Mouse (Mus musculus): ENCODE results near the gene Tomm20.
A peak's percentile ranks its signal among the peaks of the same experiment; 100 is the strongest.
"Not testable (repeated sequence)": the region's sequence is repeated elsewhere in the genome, so short reads cannot be mapped to it uniquely, and the experiment has no call there.

Gene Tomm20

DNA sequence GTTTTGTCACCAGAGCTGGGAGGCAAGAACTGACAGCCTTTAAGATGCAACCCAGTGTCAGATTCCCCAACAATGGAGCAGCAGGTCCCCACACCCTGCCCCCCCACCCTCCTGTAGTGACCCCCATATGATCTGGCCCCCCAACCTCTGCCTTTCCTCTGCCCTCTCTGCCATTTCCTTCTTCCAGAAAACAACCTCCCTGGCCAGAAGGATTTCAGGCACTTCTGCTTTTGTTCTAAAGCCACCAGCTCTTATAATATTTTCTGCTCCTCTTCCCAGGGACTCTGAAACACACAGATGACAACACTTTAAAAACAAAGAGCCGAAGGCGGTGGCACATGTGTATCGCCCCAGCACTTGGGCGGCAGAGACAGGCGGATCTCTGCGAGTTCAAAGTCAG is 25.3 kb downstream of the Tomm20 start:
- no peak for DNase-seq (ENCODE audit: extremely low read depth, insufficient read length, low spot score)

DNA sequence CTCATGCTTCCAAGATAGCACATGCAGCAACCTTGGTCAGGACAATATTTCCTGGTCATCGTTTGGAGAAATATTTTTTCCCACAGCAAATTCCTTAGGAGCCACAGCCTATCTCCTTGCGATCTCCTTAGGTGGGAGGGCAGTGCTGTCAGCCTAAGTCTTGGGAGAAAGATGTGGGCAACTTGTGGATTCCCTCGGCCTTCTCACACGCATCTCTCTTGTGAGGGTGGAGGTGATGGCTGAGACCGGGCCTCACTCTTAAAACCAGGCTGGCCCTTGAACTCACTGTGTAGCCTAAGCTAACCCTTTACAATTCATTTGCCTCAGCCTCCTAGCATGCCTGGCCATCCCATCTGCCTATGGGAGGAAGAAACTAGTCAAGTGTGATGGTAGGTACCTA is 25.9 kb downstream of the Tomm20 start:
- DNase-seq (ENCODE audit: extremely low read depth, insufficient read length, low spot score), result no peak

GRCm38 (mm10) chr8:126919255-126919654 is 26.4 kb downstream of the Tomm20 start:
- peak; percentile 74 for DNase-seq (ENCODE audit: extremely low read depth, insufficient read length, low spot score)

DNA sequence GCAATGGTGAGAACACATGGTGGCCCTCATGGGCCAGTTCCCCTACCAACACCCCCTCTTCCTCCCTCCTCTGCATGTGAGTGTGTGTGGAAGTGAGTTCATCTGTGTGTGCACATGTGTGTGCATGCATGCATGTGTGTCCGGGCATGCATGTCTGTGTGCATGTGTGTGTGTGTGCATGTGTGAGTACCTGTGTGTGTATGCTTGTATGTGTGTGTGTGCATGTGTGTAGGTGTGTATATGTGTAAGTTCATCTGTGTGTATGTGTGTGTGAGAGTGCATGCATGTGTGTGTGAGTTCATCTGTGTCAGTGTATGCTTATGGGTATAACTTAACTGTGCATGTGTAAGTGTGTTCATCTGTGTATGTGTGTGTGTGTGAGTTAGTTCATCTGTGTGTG is 27.3 kb downstream of the Tomm20 start:
- no peak for DNase-seq (ENCODE audit: extremely low read depth, insufficient read length, low spot score)

GRCm38 (mm10) chr8:126917179-126917905 is 28.3 kb downstream of the Tomm20 start:
- DNase-seq (ENCODE audit: extremely low read depth, insufficient read length, low spot score), result no peak

GRCm38 (mm10) chr8:126916611-126917010 is 29.0 kb downstream of the Tomm20 start:
- DNase-seq (ENCODE audit: extremely low read depth, insufficient read length, low spot score), result no peak

DNA sequence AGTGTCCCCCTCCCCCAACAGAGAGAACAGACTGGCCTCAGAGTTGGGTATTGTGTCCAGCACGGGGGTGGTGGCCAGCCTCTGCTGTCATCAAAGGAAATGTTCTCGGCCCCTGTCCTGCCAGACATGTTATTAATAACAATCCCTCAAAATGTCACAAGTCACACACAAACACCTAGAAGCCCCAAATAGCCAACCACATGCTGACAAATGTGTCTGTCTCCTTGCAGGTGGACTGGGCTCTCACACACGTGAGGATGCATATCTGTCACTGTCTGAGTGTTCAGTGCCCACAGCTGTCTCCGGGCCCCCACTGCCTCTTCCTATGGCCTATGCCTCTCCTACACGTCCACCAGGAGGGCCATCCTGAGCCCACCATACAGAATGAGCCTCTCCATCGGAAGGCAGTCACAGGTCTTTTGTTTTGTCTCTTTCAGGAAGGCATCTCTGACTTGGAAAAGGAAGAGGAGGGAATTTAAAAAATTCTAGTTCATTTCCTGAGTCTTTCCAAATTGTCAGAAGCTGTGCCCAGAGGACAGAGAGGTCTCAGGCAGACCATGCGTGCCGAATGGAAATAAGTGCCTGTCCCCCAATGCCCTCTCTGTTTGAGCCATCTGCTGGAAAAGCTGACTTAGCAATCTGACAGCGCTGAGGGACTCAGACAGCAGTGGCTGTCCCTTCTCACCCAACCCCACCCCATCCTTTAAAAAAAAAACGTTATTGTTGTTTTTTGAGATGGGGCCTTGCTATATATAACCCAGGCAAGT is 30.9 kb downstream of the Tomm20 start:
- DNase-seq (ENCODE audit: extremely low read depth, insufficient read length, low spot score), result no peak

- not testable (repeated sequence) for DNase-seq (ENCODE audit: extremely low read depth, insufficient read length, low spot score)
Observed at GRCm38 (mm10) chr8:126914107-126914490, 31.5 kb downstream of the Tomm20 start.

DNA sequence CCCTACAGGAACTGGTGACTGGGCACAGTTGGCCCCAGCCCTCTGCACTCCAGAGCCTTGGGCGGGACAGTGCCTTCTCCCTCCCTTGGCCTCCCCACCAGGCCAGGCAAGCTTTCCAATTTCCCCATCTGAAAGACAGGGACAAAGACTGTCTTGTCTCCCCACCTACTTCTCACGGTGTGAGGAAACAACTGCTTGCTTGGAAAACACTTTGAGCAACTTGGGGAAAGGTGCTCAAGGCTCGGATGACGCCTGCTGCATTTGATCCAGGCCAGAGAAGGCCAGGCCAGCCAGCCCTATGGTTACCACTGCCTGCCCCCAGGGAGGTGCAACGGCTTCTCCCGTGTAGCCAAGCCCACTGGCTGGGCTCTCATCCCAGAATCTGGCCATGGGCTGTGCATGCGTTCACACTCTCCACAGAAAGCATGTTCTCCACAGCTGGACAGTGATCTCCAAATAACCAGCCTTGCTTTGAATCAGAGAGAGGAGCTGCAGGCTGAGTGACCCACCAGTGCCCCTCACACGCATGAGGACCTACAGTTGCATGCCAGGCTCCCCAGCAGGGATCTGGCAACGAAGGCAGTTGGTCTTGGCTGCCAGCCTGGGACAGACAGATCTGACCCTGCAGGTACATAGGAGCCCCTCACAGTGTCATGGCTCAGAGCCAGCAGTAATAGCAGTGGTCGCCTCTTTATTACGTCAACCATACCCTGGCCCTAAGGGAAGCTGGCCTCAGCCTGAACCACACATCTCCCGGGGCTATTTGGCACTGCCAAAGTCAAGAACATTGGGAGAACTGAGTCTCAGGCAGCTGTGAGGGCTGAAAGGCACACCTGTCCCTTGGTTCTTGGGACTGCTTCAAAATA is 32.2 kb downstream of the Tomm20 start:
- peak; percentile 73 for DNase-seq (ENCODE audit: extremely low read depth, insufficient read length, low spot score)

DNA sequence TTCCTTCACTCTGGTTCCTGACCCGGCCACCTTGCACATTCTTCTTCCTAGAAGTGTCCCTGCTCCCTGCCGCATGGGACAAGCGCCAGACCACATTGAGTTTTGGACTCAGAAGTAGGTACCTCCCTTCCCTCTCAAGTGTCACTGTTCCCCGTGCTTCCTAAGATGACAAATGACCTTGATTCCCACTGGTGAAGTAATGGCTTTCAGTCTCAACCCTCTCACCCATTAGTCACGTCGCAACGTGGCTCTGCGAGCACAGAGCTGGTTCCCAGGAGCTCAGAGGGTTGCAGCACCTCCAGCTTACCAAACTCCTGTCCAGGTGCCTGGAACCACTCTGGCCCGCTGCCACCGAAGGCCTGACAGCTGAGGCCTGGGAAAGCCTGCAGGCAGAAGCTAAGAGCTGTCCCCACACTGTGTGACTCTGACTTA is 36.3 kb downstream of the Tomm20 start:
- DNase-seq (ENCODE audit: extremely low read depth, insufficient read length, low spot score), result peak; percentile 78

GRCm38 (mm10) chr8:126908805-126909204 is 36.8 kb downstream of the Tomm20 start:
- DNase-seq (ENCODE audit: extremely low read depth, insufficient read length, low spot score), result peak; percentile 65

- no peak for DNase-seq (ENCODE audit: extremely low read depth, insufficient read length, low spot score)
Observed at GRCm38 (mm10) chr8:126907968-126908367, 37.7 kb downstream of the Tomm20 start.

DNA sequence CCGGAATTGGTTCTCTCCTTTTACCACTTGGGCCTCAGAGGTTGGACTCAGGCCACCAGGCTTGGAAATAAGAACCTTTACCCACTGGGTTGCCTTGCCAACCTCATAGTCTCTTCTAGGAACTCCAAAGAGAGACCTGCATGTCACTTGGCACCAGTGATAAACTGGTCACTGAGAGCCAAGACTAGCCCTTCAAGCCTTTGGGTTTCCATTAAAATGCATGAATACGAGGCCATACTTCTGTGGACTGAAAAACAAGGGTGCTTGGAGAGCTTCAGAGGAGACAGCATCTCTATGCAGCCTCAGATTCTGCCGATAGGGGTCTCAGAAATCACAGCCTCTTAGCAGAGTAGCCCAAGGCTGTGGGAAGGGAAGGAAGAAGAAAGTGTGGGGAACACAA is 38.3 kb downstream of the Tomm20 start:
- DNase-seq (ENCODE audit: extremely low read depth, insufficient read length, low spot score), result no peak

DNA sequence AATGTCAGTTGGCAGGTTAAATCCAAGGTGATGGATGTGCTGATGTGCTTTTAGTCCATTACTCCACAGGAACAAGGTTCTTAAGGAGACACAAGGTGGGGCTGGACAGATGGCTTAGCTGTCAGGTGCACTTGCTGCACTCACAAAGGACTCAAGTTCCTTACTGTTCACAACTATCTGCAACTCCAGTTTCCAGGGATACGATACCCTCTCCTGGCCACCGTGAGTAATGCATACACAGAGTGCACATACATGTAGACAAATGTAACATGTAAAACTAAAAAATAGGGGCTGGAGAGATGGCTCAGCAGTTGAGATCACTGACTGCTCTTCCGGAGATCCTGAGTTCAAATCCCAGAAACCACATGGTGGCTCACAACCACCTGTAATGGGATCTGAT is 40.3 kb downstream of the Tomm20 start:
- no peak for DNase-seq (ENCODE audit: extremely low read depth, insufficient read length, low spot score)

- DNase-seq (ENCODE audit: extremely low read depth, insufficient read length, low spot score), result no peak
Observed at GRCm38 (mm10) chr8:126903927-126904326, 41.7 kb downstream of the Tomm20 start.

GRCm38 (mm10) chr8:126903224-126903895 is 42.3 kb downstream of the Tomm20 start:
- no peak for DNase-seq (ENCODE audit: extremely low read depth, insufficient read length, low spot score)

- DNase-seq (ENCODE audit: extremely low read depth, insufficient read length, low spot score), result no peak
Observed at GRCm38 (mm10) chr8:126901612-126902011, 44.0 kb downstream of the Tomm20 start.

GRCm38 (mm10) chr8:126901049-126901448 is 44.6 kb downstream of the Tomm20 start:
- DNase-seq (ENCODE audit: extremely low read depth, insufficient read length, low spot score), result no peak

- no peak for DNase-seq (ENCODE audit: extremely low read depth, insufficient read length, low spot score)
Observed at GRCm38 (mm10) chr8:126895133-126895532, 50.5 kb downstream of the Tomm20 start.

- DNase-seq (ENCODE audit: extremely low read depth, insufficient read length, low spot score), result no peak
Observed at GRCm38 (mm10) chr8:126887639-126888006, 58.0 kb downstream of the Tomm20 start.

Measured in 3134 (cell line).